Mouse (Mus musculus) cerebellum, adult 9-11 months (tissue): ENCODE results near the gene Rassf4.

Experiments
- DNase-seq: peaks from one replicate; pipeline ENCODE4 v3.0.0; 2022

The Rassf4 gene

GRCm38 (mm10) chr6:116673471-116674282 lies at the start of gene Rassf4:
TSS of gene Rassf4 (minus strand) at chr6:116673952.
- peak; percentile 52 for DNase-seq

DNA sequence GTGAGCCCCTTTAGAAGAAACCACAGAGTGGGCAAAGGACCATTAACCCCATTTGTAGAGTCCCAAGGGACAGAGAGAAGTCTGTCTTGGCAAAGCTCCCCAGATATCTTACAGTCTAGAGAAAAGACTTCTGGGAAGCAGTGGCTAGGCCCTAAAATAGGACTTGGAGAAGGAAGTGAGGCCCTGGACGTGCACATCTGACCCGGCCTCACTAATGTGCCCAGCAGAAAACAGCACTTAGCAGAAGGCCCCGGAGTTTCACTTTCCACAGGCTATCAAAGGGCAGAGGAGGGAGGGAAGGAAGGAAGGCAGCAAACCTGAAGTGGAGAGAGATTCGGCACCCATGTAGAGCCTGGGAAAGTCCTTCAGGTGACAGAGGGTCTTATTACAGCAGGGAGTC lies 45.2 kb upstream of the Rassf4 start:
- DNase-seq: no peak

- no peak for DNase-seq
Measured at GRCm38 (mm10) chr6:116718361-116718760, 44.6 kb upstream of the Rassf4 start.

DNA sequence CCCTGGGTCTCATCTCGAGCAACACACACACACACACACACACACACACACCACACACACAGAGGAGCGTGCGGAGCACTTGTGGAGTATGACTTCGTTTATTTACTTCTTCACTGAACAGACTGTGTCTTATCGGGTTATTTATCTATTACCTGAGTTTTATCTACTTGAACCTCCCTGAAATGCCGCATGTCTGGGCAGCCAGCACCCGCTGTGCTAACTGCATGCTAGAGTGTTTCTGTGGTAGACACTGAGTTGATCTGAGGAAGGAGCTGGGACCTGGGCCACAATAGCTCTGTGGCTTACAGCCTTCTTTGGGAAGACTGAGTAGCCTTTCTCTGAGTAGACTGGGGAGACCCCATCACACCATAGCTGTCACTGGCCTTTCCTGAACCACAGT lies 44.1 kb upstream of the Rassf4 start:
- no peak for DNase-seq

DNA sequence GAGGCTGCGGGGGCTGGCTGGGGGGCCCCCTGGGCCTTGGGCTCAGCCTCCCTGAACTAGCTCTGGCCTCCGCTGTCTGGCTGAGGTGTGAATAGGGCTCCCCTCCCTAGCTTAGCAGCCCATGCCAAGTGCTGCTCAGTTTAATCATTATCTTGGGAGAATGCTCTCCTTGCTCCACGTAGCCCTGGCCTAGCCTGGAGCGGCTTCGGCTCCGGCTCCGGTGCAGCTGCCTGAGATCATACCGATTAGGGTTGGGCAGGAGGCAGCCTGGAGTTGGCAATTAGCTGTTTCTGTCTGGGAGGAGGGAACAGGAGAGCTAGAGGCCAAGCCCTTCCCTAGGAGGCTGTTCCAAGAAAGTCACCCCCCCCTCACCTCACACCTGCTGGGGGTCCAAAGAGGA lies 42.9 kb upstream of the Rassf4 start, which contains the start of gene Tmem72:
Gene Tmem72 (minus strand): TSS at position 248 of the 400 bp plus-strand sequence.
- DNase-seq: no peak

DNA sequence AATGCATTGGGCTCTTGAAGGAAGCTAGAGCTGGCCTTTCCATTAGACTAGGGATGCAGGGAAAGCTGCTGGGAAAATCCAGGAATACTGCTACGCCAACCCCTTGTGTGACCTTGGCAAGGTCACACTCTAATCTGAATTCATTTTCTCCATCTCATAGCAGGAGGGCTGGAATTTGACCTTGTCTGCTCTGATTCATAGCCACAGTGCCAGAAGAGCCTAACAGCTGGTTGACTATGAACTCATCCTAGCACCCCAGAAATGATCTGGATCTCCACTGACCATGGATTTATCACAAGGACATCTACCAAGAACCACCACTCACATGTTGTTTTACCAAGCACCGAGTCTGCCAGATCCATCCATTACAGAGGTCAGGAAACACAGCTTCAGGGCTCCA lies 41.4 kb upstream of the Rassf4 start:
- DNase-seq: no peak

DNA sequence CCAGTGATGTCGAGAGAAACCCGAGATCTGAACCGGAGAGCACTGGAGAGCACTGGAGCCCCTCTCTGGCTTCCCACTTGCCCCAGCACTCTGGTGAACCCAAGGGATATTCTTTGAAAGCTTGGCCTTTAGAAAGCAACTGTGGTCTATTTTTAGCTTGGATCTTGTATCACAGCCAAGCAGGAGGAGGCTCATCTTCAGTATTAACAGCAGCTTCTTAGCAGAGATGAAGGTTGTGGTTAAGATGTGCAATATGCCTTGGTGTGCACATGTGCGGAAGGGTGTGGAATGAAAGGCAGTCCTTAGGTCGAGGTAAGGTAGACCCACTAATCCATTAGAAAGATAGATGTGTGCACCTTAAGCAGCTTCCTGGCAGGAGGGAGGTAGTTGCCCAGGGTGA lies 40.8 kb upstream of the Rassf4 start:
- no peak for DNase-seq

- no peak for DNase-seq
Measured at GRCm38 (mm10) chr6:116713966-116714365, 40.2 kb upstream of the Rassf4 start.

DNA sequence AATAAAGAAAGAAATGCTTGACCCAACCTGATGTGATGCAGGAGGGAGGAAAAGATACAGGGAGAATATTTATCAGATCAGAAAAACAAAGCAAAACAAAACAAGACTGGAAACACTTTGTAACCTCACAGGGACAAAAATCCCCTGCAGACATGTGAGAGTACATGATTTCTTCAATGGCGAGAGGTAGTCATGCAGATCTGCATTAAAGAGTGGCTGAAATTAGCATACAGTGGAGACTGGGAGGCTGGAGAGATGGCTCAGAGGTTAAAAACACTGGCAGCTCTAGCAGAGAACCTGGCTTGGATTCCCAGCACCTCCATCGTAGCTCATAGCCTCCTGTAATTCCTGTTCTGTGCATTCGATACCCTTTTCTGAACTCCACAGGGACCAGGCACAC lies 38.8 kb upstream of the Rassf4 start:
- DNase-seq: no peak

GRCm38 (mm10) chr6:116712062-116712461 lies 38.3 kb upstream of the Rassf4 start:
- no peak for DNase-seq

- DNase-seq: no peak
Measured at GRCm38 (mm10) chr6:116704320-116704719, 30.6 kb upstream of the Rassf4 start.

DNA sequence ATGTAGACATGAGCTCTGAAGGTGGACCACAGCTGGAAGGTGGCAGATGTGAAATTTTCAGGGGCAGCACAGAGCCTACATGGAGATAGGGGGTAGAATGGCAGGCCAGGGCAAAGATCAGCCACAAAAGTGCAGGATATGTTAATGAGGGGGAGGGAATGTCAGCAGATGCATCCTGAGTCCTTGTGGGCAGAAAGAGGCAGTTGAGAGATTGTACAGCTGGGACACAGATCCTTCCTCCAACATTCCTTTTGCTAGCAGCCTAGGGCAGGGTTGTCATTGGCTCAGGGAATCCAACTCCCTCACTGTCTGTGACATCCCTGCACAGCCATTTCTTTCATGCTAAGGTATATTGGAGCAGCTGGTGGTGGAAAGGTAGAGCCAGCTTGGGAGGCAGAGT lies 27.1 kb upstream of the Rassf4 start:
- no peak for DNase-seq

DNA sequence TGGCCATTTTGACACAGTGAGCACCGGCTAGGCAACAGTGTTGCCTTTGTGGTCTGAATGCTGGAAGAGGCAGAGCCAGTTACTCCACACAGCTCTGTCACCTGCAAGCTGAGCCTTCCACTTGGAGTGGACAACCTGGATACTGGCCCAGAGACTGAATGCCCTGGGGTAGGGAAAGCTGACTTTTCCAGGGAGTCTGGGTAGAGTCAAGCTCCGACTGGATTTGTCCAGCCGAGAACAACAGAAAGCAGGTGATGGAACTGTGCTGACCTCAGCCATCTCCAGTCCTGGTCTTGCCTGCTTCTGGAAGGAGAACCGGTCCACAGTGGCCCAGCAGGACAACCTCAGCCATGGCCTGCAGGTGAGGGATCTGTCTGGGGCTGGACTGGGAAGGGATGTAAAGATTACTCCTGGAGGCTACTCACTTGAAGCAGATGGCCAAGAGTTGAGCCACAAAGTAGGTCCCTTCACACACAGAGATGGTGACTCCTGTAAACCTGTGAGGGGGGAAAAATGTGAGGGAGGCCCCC lies 24.2 kb upstream of the Rassf4 start:
- no peak for DNase-seq

GRCm38 (mm10) chr6:116697413-116697812 lies 23.7 kb upstream of the Rassf4 start:
- no peak for DNase-seq

DNA sequence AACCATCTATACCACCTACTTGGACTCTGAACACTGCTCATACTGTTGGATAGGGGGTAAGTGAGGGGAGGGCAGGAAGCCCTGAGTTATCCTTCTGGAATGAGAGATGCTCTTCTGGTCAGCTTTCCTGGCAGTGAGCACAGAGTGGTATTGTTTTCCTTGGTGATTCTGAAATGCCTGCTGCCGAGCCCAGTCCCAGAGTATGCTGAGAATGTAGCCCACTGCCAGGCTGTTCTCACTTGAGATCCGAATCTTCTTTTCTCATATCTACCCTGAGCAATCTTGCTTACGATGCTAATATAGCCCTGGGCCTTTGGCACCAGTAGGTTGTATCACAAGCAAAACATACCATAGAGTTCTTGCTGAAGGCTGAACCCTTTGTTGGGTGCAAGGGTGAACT lies 20.6 kb upstream of the Rassf4 start:
- no peak for DNase-seq

- DNase-seq: no peak
Measured at GRCm38 (mm10) chr6:116693639-116694038, 19.9 kb upstream of the Rassf4 start.

DNA sequence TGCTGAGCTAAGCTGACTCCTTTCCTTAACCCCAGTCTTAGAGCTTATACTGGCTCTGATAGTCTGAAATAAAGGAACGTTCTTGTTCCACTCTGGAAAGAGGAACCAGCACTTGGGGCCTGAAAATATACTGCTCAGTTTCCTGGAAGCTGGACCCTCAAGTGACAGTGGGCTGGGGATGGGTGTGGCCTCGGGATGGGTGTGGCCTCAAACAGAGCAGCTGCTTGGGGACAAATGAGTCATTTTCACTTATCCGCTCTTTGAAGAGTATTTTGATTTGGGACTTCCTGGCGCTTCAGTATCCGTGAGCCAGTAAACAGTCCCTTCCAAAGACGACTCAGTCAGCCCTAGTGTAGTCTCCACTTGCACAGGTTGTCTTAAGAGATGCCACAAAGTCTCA lies 8.6 kb upstream of the Rassf4 start:
- no peak for DNase-seq

DNA sequence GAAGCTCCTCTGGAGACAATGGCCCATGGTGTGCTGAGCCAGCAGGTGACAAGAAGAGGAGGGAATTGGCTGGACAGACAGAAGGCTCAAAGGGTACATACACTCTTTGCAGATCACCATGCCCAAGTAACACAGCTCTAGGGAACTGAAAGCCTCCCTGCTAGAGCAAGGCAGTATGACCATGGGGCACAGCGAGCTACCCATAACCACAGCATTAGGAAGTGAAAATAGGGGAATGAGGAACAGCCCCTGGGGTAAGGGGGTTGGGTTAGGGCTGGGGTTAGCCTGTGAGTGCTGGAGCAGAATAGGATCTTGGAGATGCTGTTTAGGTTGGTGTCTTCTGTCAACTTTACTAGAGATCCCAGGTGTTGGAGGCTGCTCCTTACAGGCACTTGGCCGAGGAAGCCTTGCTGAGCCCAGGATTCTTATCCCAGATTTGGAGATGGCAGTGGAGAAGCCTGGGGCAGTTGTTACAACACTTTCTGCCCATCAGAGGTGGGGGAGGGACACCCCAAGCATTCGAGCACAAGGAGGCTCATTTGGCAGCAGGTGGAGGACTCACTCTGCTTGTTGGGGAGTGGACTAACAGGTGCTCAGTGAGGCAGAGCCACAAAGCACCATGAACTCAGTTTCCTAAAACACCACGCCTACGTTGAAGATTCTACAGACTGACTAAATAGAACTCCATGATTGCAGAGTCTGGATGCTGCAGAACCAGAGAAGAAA lies 6.0 kb upstream of the Rassf4 start:
- no peak for DNase-seq

DNA sequence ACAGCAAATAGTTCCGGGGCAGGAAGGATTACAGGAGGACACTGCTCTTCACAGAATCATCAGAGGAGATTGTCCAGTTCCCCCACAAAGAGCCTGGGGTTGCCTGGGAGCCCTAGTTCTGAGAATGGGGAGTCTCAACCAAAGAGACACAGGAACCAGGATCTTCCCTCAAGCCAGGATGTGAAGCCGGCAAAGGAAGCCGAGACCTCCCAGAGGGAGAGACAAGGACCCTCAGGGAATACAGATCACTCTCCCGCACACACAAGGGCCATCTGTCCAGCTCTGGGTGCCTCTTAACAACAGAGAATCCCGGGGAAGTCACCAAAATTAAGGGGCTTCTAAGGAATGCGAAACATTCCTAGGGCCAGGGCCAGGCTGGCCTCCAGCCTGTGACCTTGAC lies 3.6 kb upstream of the Rassf4 start:
- no peak for DNase-seq

DNA sequence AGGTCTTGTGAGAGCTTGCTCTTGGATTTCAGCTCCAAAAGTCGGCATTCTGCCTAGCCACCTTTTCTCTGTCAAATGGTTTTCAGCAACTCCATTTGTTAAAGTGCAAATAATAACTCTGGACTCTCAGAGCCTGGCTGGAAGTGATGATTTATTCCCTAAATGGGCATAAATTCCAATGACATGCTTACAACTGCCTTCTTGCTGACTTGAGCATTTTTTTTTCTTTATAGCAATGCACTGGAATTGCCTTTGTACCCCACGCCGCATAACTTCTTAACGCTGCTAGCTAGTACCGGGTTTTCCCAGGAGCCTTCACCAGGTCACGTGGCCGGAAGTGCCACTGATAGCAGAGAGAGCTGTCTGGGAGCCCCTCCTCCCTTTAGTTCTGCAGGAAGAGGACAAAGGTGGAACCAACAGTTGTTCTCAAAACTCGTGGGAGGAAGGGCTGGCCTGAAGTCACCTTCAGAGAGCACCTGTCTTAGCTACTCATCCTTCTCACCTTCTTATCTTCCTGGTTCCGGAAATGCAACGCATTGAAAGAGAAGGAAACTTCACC lies 2.7 kb upstream of the Rassf4 start:
- DNase-seq: no peak

- DNase-seq: no peak
Measured at GRCm38 (mm10) chr6:116674283-116674886, 633 bp upstream of the Rassf4 start.

DNA sequence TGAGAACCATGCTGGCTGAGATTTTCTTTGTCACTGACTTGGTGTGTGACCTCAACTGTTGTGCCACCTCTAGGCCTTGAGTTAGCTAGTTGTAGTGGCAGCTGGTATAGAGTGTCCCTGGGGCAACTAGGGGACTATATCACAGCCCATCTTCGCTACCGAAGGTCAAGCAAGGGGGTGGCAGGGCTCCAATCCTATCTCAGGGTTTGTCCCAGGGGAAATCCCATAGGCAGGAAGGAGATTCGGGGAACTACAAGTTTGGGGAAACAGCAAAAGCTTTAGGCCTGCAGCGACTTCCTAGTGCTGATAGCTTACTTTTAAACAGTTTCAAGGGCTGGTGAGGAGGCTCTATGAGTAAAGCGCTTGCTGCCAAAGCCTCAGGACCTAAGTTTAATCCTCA lies 1.4 kb downstream of the Rassf4 start:
- DNase-seq: no peak

DNA sequence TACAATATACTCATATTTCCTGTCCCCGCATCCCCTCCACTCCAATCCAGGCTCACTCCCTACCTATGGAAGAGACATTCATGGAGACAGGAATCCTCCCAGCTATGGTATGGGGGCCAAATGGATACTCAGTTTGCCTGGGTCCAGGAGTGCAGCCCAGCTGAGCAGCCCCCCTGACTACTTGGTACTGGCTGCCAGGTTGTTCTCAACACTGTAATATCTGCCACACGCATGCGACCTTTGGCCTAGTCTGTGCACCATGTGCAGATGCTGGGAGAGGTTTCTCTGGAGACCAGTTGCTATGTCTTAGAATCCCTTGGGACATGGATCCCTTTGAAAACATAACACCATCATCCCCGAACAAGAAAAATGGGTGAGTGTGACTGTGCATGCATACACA lies 2.0 kb downstream of the Rassf4 start:
- no peak for DNase-seq
